Mouse (Mus musculus) brain, adult 2 months (tissue): Measurements from ENCODE around the gene Mycbp.

ENCODE experiments used
- DNase-seq: peaks from one replicate; pipeline ENCODE4 v3.0.0; 2011; ENCODE audit warnings: low read depth, low spot score

Mycbp gene

GRCm38 (mm10) chr4:123904333-123905125 lies at the start of gene Mycbp:
Mycbp (plus strand) TSS chr4:123904832.
- peak; percentile 98 for DNase-seq

GRCm38 (mm10) chr4:123856888-123857287 lies 47.7 kb upstream of the Mycbp start:
- DNase-seq = no peak

GRCm38 (mm10) chr4:123858090-123858489 lies 46.5 kb upstream of the Mycbp start:
- DNase-seq = no peak

- no peak for DNase-seq
Measured at GRCm38 (mm10) chr4:123859379-123859778, 45.3 kb upstream of the Mycbp start, which contains the start of gene 4933427I04Rik. 4933427I04Rik (plus strand) TSS chr4:123859679.

GRCm38 (mm10) chr4:123859803-123860202 lies 44.8 kb upstream of the Mycbp start:
- DNase-seq = no peak

- DNase-seq = no peak
Measured at GRCm38 (mm10) chr4:123860621-123861020, 44.0 kb upstream of the Mycbp start.

- no peak for DNase-seq
Measured at GRCm38 (mm10) chr4:123893726-123894125, 10.9 kb upstream of the Mycbp start.

GRCm38 (mm10) chr4:123894295-123894694 lies 10.3 kb upstream of the Mycbp start:
- DNase-seq = no peak

- peak; percentile 74 for DNase-seq
Measured at GRCm38 (mm10) chr4:123898696-123899095, 5.9 kb upstream of the Mycbp start.

- DNase-seq = no peak
Measured at GRCm38 (mm10) chr4:123903432-123903831, 1.2 kb upstream of the Mycbp start.

GRCm38 (mm10) chr4:123905126-123905668 lies 565 bp downstream of the Mycbp start:
- DNase-seq = peak; percentile 20

- no peak for DNase-seq
Measured at GRCm38 (mm10) chr4:123911503-123911902, 6.9 kb downstream of the Mycbp start.

- DNase-seq = no peak
Measured at GRCm38 (mm10) chr4:123912431-123912830, 7.8 kb downstream of the Mycbp start.

- peak; percentile 99 for DNase-seq
Measured at GRCm38 (mm10) chr4:123916748-123917547, 12.3 kb downstream of the Mycbp start, which contains the start of gene Rragc. Rragc (plus strand) TSS chr4:123917446.

GRCm38 (mm10) chr4:123917548-123918140 lies 13.0 kb downstream of the Mycbp start, which contains the start of gene 4930535I16Rik:
4930535I16Rik (minus strand) TSS chr4:123918022.
- peak; percentile 23 for DNase-seq

- DNase-seq = no peak
Measured at GRCm38 (mm10) chr4:123918851-123919250, 14.2 kb downstream of the Mycbp start.

- DNase-seq = no peak
Measured at GRCm38 (mm10) chr4:123921055-123921565, 16.5 kb downstream of the Mycbp start.

GRCm38 (mm10) chr4:123927961-123928360 lies 23.3 kb downstream of the Mycbp start:
- peak; percentile 38 for DNase-seq

GRCm38 (mm10) chr4:123929994-123930393 lies 25.4 kb downstream of the Mycbp start:
- no peak for DNase-seq

GRCm38 (mm10) chr4:123934306-123934705 lies 29.7 kb downstream of the Mycbp start:
- DNase-seq = peak; percentile 72

GRCm38 (mm10) chr4:123936059-123936458 lies 31.4 kb downstream of the Mycbp start:
- DNase-seq = no peak
